Mouse (Mus musculus) hematopoietic stem cell, adult 5-6 weeks (primary cell): Measurements from ENCODE around the gene Pdlim7. TPM values are rescaled to one million over a fixed set of nuclear protein-coding genes. Genes with fewer than 3 reads are reported as not detected.

Experiments used
- ATAC-seq, 2 experiments: fragments of 125-278 bp in 1 of 2; replicated peaks in 1 of 2; 2 replicates each; pipeline ENCODE4 v1.8.0; 2016 to 2017; ENCODE audit warnings: inconsistent platforms in 2 of 2, mild to moderate bottlenecking in 2 of 2, moderate number of reproducible peaks in 2 of 2, low read depth in 1 of 2, moderate TSS enrichment in 1 of 2; ENCODE audit not compliant: low FRiP score in 2 of 2, poor library complexity in 2 of 2, severe bottlenecking in 2 of 2, insufficient read depth in 1 of 2, low TSS enrichment in 1 of 2
- total RNA-seq: library from RNA; stranded (forward); fragments of 172-1452, 232-1000 nt; gene quantifications from 2 replicates; pipeline ENCODE4 v1.2.3, GENCODE M21; 2017

Gene Pdlim7
- total RNA-seq, 1 experiment from 2014 or later = 8.1 TPM

- no peak for ATAC-seq
Observed at GRCm38 (mm10) chr13:55451785-55452549, 61.5 kb downstream of the Pdlim7 start.

- no peak for ATAC-seq
Observed at GRCm38 (mm10) chr13:55451296-55451695, 62.2 kb downstream of the Pdlim7 start.

- no peak for ATAC-seq
Observed at GRCm38 (mm10) chr13:55450511-55450980, 62.9 kb downstream of the Pdlim7 start.

GRCm38 (mm10) chr13:55449679-55450441, 63.6 kb downstream of the Pdlim7 start:
- peak; percentile 8 to 22; a peak in 2 of 4 replicates for ATAC-seq

- ATAC-seq = no peak
Observed at GRCm38 (mm10) chr13:55449205-55449604, 64.3 kb downstream of the Pdlim7 start.

- no peak for ATAC-seq
Observed at GRCm38 (mm10) chr13:55448131-55448530, 65.3 kb downstream of the Pdlim7 start.

- ATAC-seq = peak; percentile 30 to 38; a peak in 3 of 4 replicates
Observed at GRCm38 (mm10) chr13:55447543-55447943, 65.9 kb downstream of the Pdlim7 start.

- ATAC-seq = no peak
Observed at GRCm38 (mm10) chr13:55446483-55447105, 66.9 kb downstream of the Pdlim7 start.

Other genes with a start within 250 kb of the Pdlim7 start
- 66.6 and 67.8 TPM in 2 replicates for gene Prelid1, start 193.2 kb downstream of the Pdlim7 start, total RNA-seq
- 22.1 and 27.4 TPM in 2 replicates for gene Rab24, start 191.7 kb downstream of the Pdlim7 start, total RNA-seq
- 5.2 and 8.9 TPM in 2 replicates for gene Mxd3, start 183.9 kb downstream of the Pdlim7 start, total RNA-seq
- gene Lman2, start 150.9 kb downstream of the Pdlim7 start, total RNA-seq = 72.6 and 80.7 TPM in 2 replicates
- gene Rgs14, start 143.9 kb downstream of the Pdlim7 start, total RNA-seq = 10.7 and 13.7 TPM in 2 replicates
- gene Slc34a1, start 115.5 kb downstream of the Pdlim7 start, total RNA-seq = not detected in 2 replicates
- not detected in 2 replicates for gene Pfn3, start 98.4 kb downstream of the Pdlim7 start, total RNA-seq
- gene F12, start 86.9 kb downstream of the Pdlim7 start, total RNA-seq = not detected in 2 replicates
- 77.8 and 80.9 TPM in 2 replicates for gene Grk6, start 68.6 kb downstream of the Pdlim7 start, total RNA-seq
- 0.25 TPM in 1 of 2 replicates, not detected in the other for gene Prr7, start 49.4 kb downstream of the Pdlim7 start, total RNA-seq
- gene Dbn1, start 25.6 kb downstream of the Pdlim7 start, total RNA-seq = 0.60 and 2.3 TPM in 2 replicates
- 4.1 and 15.5 TPM in 2 replicates for gene Dok3, start 15.6 kb upstream of the Pdlim7 start, total RNA-seq
- 53.7 and 58.2 TPM in 2 replicates for gene Ddx41, start 23.0 kb upstream of the Pdlim7 start, total RNA-seq
- 25.6 and 35.0 TPM in 2 replicates for gene Fam193b, start 57.4 kb upstream of the Pdlim7 start, total RNA-seq
- gene Tmed9, start 60.1 kb upstream of the Pdlim7 start, total RNA-seq = 100 and 114 TPM in 2 replicates
- 7.6 and 8.3 TPM in 2 replicates for gene B4galt7, start 86.2 kb upstream of the Pdlim7 start, total RNA-seq
- 56.5 and 58.0 TPM in 2 replicates for gene Caml, start 109.3 kb upstream of the Pdlim7 start, total RNA-seq
- gene Ddx46, start 121.4 kb upstream of the Pdlim7 start, total RNA-seq = 109 and 122 TPM in 2 replicates
- 42.1 and 47.4 TPM in 2 replicates for gene B230219D22Rik, start 179.4 kb upstream of the Pdlim7 start, total RNA-seq
- 38.1 and 46.1 TPM in 2 replicates for gene Txndc15, start 201.0 kb upstream of the Pdlim7 start, total RNA-seq
- 4.5 and 26.2 TPM in 2 replicates for gene Pcbd2, start 213.7 kb upstream of the Pdlim7 start, total RNA-seq